Mouse (Mus musculus): Measurements from ENCODE around the gene Cpne9.

GRCm38 (mm10) chr6:113245585-113245984 is 36.5 kb upstream of the Cpne9 start:
- TF ChIP-seq CTCF (IDR thresholded peaks at IDR 0.05; ENCODE audit: low read depth) (no peak), EP300 (IDR thresholded peaks at IDR 0.05; ENCODE audit: low read depth) (no peak)

Measured in liver, postnatal 0 days (tissue).